Mouse (Mus musculus) liver, embryonic 14.5 days (tissue): ENCODE measurements around the gene Ppfibp2.

Experiments used
- CTCF ChIP-seq: IDR thresholded peaks from 2 replicates; pipeline ENCODE4 v1.5.1; 2016; ENCODE audit warnings: antibody characterized with exemption, low read depth, control low read depth
- EP300 ChIP-seq: IDR thresholded peaks from 2 replicates; pipeline ENCODE4 v1.6.1; 2016; ENCODE audit warnings: antibody characterized with exemption, low read depth

- TF ChIP-seq CTCF: no peak
- TF ChIP-seq EP300: no peak
Measured at GRCm38 (mm10) chr7:107594857-107595402, at the start of gene Ppfibp2.
